Mouse (Mus musculus): ENCODE measurements at regions not wholly inside any gene's neighbourhood (a gene's known extent, or its start where the extent isn't known, plus 50 kb on each side); places are given as distances from the start of the nearest gene placed in this dataset.
A peak's percentile ranks its signal among the peaks of the same experiment; 100 is the strongest.

- DNase-seq (ENCODE audit: low read depth) = no peak
Measured at GRCm38 (mm10) chr6:135433753-135434152, 71.4 kb downstream of the Emp1 start.

GRCm38 (mm10) chr6:135436315-135436714 lies 74.0 kb downstream of the Emp1 start:
- no peak for DNase-seq (ENCODE audit: low read depth)

- DNase-seq (ENCODE audit: low read depth) = no peak
Measured at GRCm38 (mm10) chr6:135438271-135438670, 75.9 kb downstream of the Emp1 start.

- no peak for DNase-seq (ENCODE audit: low read depth)
Measured at GRCm38 (mm10) chr6:135441126-135441871, 79.0 kb downstream of the Emp1 start.

GRCm38 (mm10) chr6:135444661-135445060 lies 82.3 kb downstream of the Emp1 start:
- peak; percentile 96 for DNase-seq (ENCODE audit: low read depth)

- no peak for DNase-seq (ENCODE audit: low read depth)
Measured at GRCm38 (mm10) chr6:135445070-135445469, 82.7 kb downstream of the Emp1 start.

GRCm38 (mm10) chr6:135447801-135448200 lies 85.5 kb downstream of the Emp1 start:
- DNase-seq (ENCODE audit: low read depth) = peak; percentile 10

- no peak for DNase-seq (ENCODE audit: low read depth)
Measured at GRCm38 (mm10) chr6:135449228-135449627, 86.9 kb downstream of the Emp1 start.

GRCm38 (mm10) chr6:135450573-135450972 lies 88.2 kb downstream of the Emp1 start:
- DNase-seq (ENCODE audit: low read depth) = no peak

GRCm38 (mm10) chr6:135451165-135451797 lies 88.9 kb downstream of the Emp1 start:
- no peak for DNase-seq (ENCODE audit: low read depth)

GRCm38 (mm10) chr6:135453041-135453440 lies 90.7 kb downstream of the Emp1 start:
- no peak for DNase-seq (ENCODE audit: low read depth)

- no peak for DNase-seq (ENCODE audit: low read depth)
Measured at GRCm38 (mm10) chr6:135472495-135472894, 110.2 kb downstream of the Emp1 start.

GRCm38 (mm10) chr6:135473146-135473545 lies 110.8 kb downstream of the Emp1 start:
- DNase-seq (ENCODE audit: low read depth) = no peak

GRCm38 (mm10) chr6:135488795-135489194 lies 126.5 kb downstream of the Emp1 start:
- DNase-seq (ENCODE audit: low read depth) = no peak

- DNase-seq (ENCODE audit: low read depth) = no peak
Measured at GRCm38 (mm10) chr6:135493983-135494382, 131.6 kb downstream of the Emp1 start.

- no peak for DNase-seq (ENCODE audit: low read depth)
Measured at GRCm38 (mm10) chr6:135495841-135496240, 133.5 kb downstream of the Emp1 start.

GRCm38 (mm10) chr6:135498592-135498991 lies 136.2 kb downstream of the Emp1 start:
- peak; percentile 24 for DNase-seq (ENCODE audit: low read depth)

GRCm38 (mm10) chr6:135500381-135500780 lies 138.0 kb downstream of the Emp1 start:
- no peak for DNase-seq (ENCODE audit: low read depth)

- no peak for DNase-seq (ENCODE audit: low read depth)
Measured at GRCm38 (mm10) chr6:135501791-135502190, 139.4 kb downstream of the Emp1 start.

GRCm38 (mm10) chr6:135502405-135502804 lies 140.1 kb downstream of the Emp1 start:
- DNase-seq (ENCODE audit: low read depth) = no peak

- DNase-seq (ENCODE audit: low read depth) = no peak
Measured at GRCm38 (mm10) chr6:135518710-135519437, 156.5 kb downstream of the Emp1 start.

GRCm38 (mm10) chr6:135519438-135519803 lies 157.1 kb downstream of the Emp1 start:
- no peak for DNase-seq (ENCODE audit: low read depth)

GRCm38 (mm10) chr6:135520868-135521267 lies 158.5 kb downstream of the Emp1 start:
- DNase-seq (ENCODE audit: low read depth) = no peak
